Mouse (Mus musculus) heart, embryonic 14.5 days (tissue): ENCODE measurements at regions not wholly inside any gene's neighbourhood (a gene's known extent, or its start where the extent isn't known, plus 50 kb on each side); places are given as distances from the start of the nearest gene placed in this dataset.
A peak's percentile ranks its signal among the peaks of the same experiment; 100 is the strongest.

Source experiments
- ATAC-seq: fragments of 200-750 bp; cut with Nextera tagmentation; 2 replicates; pipeline ENCODE4 v1.8.0; 2017; ENCODE audit warnings: low read depth, moderate TSS enrichment; ENCODE audit not compliant: insufficient number of reproducible peaks, insufficient read depth, low FRiP score
- H3K27ac ChIP-seq, 2 experiments: fragments of 200-500 bp in 1 of 2; fragments of 300-500 bp in 1 of 2; sonication (generic) in 1 of 2; replicated peaks in 1 of 2; 2 replicates each; pipeline ENCODE4 v1.5.1; 2012 to 2014; ENCODE audit warnings: low read depth in 2 of 2, low read length in 2 of 2, control low read depth in 1 of 2, mild to moderate bottlenecking in 1 of 2, mixed read lengths in 1 of 2; ENCODE audit not compliant: control insufficient read depth in 1 of 2, insufficient read depth in 1 of 2
- H3K27me3 ChIP-seq: fragments of 300-500 bp; sonication (generic); 2 replicates; pipeline ENCODE4 v1.6.1; 2014; ENCODE audit warnings: mild to moderate bottlenecking, low read length, control low read depth; ENCODE audit not compliant: control insufficient read depth, insufficient read depth
- H3K36me3 ChIP-seq: fragments of 300-500 bp; sonication (generic); 2 replicates; pipeline ENCODE4 v1.6.1; 2014; ENCODE audit warnings: mild to moderate bottlenecking, control low read depth, low read length, mixed read lengths; ENCODE audit not compliant: control insufficient read depth, insufficient read depth
- H3K4me1 ChIP-seq, 2 experiments: fragments of 200-500 bp in 1 of 2; fragments of 300-500 bp in 1 of 2; sonication (generic) in 1 of 2; 2 replicates each; pipeline ENCODE4 v1.6.1; 2012 to 2014; ENCODE audit warnings: low read length in 2 of 2, control low read depth in 1 of 2, mixed read lengths in 1 of 2; ENCODE audit not compliant: control insufficient read depth in 2 of 2, insufficient read depth in 2 of 2
- H3K4me2 ChIP-seq: fragments of 300-500 bp; sonication (generic); 2 replicates; pipeline ENCODE4 v1.6.1; 2014; ENCODE audit warnings: mild to moderate bottlenecking, low read length
- H3K4me3 ChIP-seq, 2 experiments: fragments of 200-500 bp in 1 of 2; fragments of 300-500 bp in 1 of 2; sonication (generic) in 1 of 2; 2 replicates each; pipeline ENCODE4 v1.5.1; 2012 to 2014; ENCODE audit warnings: low read length in 2 of 2, mild to moderate bottlenecking in 2 of 2, control low read depth in 1 of 2, low read depth in 1 of 2, moderate library complexity in 1 of 2; ENCODE audit not compliant: control insufficient read depth in 1 of 2, insufficient read depth in 1 of 2
- H3K9ac ChIP-seq: fragments of 300-500 bp; sonication (generic); 2 replicates; pipeline ENCODE4 v1.6.1; 2014; ENCODE audit warnings: mild to moderate bottlenecking, low read length
- H3K9me3 ChIP-seq: fragments of 300-500 bp; sonication (generic); 2 replicates; pipeline ENCODE4 v1.6.1; 2016; ENCODE audit warnings: low read length, control low read depth; ENCODE audit not compliant: control insufficient read depth
- WGBS: fragments of 180-500 bp; shearing (Covaris S2); extraction: QIAGEN DNeasy Blood & Tissue Kit; methylation state at CpG from one replicate; pipeline ENCODE4 v1.1.7; 2014; 5-methylcytosine and 5-hydroxymethylcytosine counted together

- H3K9me3 ChIP-seq, result no peaks in the 10 kb centered on the region
- no peak overlapping the region for H3K27ac ChIP-seq
- no peaks in the 10 kb centered on the region for H3K36me3 ChIP-seq
- ATAC-seq, result no peak
- no peak overlapping the region for H3K4me3 ChIP-seq
- no peaks in the 10 kb centered on the region for H3K27me3 ChIP-seq
- H3K4me2 ChIP-seq, result no peak overlapping the region
- 62% methylated on average over 1 of the region's 1 CpGs for WGBS
- no peaks in the 10 kb centered on the region for H3K4me1 ChIP-seq
- H3K9ac ChIP-seq, result no peak overlapping the region
These were observed 586.1 kb upstream of the Impad1 start for GRCm38 (mm10) chr4:5379215-5379614.

- no peak for ATAC-seq
- Histone ChIP-seq H3K27ac (no peak overlapping the region), H3K36me3 (no peaks in the 10 kb centered on the region), H3K9ac (no peak overlapping the region), H3K27me3 (no peaks in the 10 kb centered on the region), H3K4me2 (no peak overlapping the region), H3K4me1 (no peaks in the 10 kb centered on the region), H3K4me3 (no peak overlapping the region), H3K9me3 (no peaks in the 10 kb centered on the region)
- 89% methylated on average over 1 of the region's 1 CpGs for WGBS
These were observed 565.1 kb upstream of the Impad1 start for GRCm38 (mm10) chr4:5358274-5358673.

- Histone ChIP-seq H3K36me3 (no peaks in the 10 kb centered on the region), H3K4me3 (no peak overlapping the region), H3K27me3 (no peaks in the 10 kb centered on the region), H3K27ac (no peak overlapping the region), H3K4me2 (no peak overlapping the region), H3K9me3 (no peaks in the 10 kb centered on the region), H3K9ac (no peak overlapping the region), H3K4me1 (no peaks in the 10 kb centered on the region)
- no peak for ATAC-seq
- WGBS, result 70% methylated on average over 3 of the region's 3 CpGs
These were observed 553.1 kb upstream of the Impad1 start for GRCm38 (mm10) chr4:5346226-5346625.

DNA sequence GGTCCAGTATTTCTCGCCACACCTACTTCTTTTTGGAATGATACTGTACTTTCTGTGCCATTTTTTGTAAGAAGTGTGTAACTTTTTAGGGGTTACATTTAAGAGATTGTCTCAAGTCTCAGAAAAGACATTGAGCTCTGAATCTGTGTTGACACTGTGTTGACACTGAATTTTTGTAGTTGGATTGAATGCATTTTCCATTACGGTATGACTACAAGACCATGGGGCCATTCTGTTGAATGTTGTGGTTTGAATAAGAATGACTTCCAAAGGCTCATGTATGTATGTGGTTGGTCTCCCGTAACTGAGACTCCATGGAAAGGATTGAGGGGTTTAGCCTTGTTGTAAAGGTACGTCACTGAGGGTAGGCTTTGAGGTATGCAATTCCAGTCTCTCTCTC is 551.6 kb upstream of the Impad1 start:
- Histone ChIP-seq H3K27me3 (no peaks in the 10 kb centered on the region), H3K36me3 (no peaks in the 10 kb centered on the region), H3K9me3 (no peaks in the 10 kb centered on the region), H3K27ac (no peak overlapping the region), H3K4me2 (no peak overlapping the region), H3K4me1 (no peaks in the 10 kb centered on the region), H3K4me3 (no peak overlapping the region), H3K9ac (no peak overlapping the region)
- 79% methylated on average over 4 of the region's 4 CpGs for WGBS
- ATAC-seq, result no peak

GRCm38 (mm10) chr4:5344311-5344710 is 551.2 kb upstream of the Impad1 start:
- no peak for ATAC-seq
- WGBS, result 71% methylated on average over 2 of the region's 2 CpGs

GRCm38 (mm10) chr4:5337158-5337896 is 544.2 kb upstream of the Impad1 start:
- Histone ChIP-seq H3K4me2 (no peak overlapping the region), H3K27ac (no peak overlapping the region), H3K36me3 (no peaks in the 10 kb centered on the region), H3K9me3 (no peaks in the 10 kb centered on the region), H3K4me3 (no peak overlapping the region), H3K9ac (no peak overlapping the region), H3K27me3 (no peaks in the 10 kb centered on the region), H3K4me1 (no peaks in the 10 kb centered on the region)
- WGBS, result 78% methylated on average over 4 of the region's 4 CpGs
- no peak for ATAC-seq

More at GRCm38 (mm10) chr4:5344311-5344710, 551.2 kb upstream of the Impad1 start:
- Histone ChIP-seq H3K9me3 (no peaks in the 10 kb centered on the region), H3K27me3 (no peaks in the 10 kb centered on the region), H3K4me2 (no peak overlapping the region), H3K36me3 (no peaks in the 10 kb centered on the region), H3K27ac (0 out of 4 replicates have a peak overlapping the region, but pooled peaks of 1 of the 2 experiments have one; percentile 24), H3K4me3 (no peak overlapping the region), H3K9ac (no peak overlapping the region), H3K4me1 (no peaks in the 10 kb centered on the region)

GRCm38 (mm10) chr4:5335030-5335429 is 541.9 kb upstream of the Impad1 start:
- no peaks in the 10 kb centered on the region for H3K36me3 ChIP-seq
- no peak overlapping the region for H3K4me2 ChIP-seq
- H3K9ac ChIP-seq, result no peak overlapping the region
- 85% methylated on average over 2 of the region's 2 CpGs for WGBS
- H3K4me1 ChIP-seq, result no peaks in the 10 kb centered on the region
- ATAC-seq, result no peak
- H3K9me3 ChIP-seq, result no peaks in the 10 kb centered on the region
- H3K27ac ChIP-seq, result no peak overlapping the region
- peaks cover 8% of the 10 kb centered on the region; the same call in 1 of the 2 replicates for H3K27me3 ChIP-seq
- no peak overlapping the region for H3K4me3 ChIP-seq
